Mouse (Mus musculus) urinary bladder, adult 2 months (tissue): Measurements from ENCODE around the gene Bhlhe23. TPM values are rescaled to one million over a fixed set of nuclear protein-coding genes. Genes with fewer than 3 reads are reported as not detected.

Source experiments
- DNase-seq: peaks from one replicate; pipeline ENCODE4 v3.0.0; 2022; ENCODE audit warnings: low spot score
- polyA plus RNA-seq: library from polyadenylated mRNA; depleted of rRNA; stranded (reverse); fragments of >200 nt; gene quantifications from 2 replicates; pipeline ENCODE4 v1.2.3, GENCODE M21; 2012; rRNA removed

The Bhlhe23 gene
- polyA plus RNA-seq, 1 experiment = not detected

DNA sequence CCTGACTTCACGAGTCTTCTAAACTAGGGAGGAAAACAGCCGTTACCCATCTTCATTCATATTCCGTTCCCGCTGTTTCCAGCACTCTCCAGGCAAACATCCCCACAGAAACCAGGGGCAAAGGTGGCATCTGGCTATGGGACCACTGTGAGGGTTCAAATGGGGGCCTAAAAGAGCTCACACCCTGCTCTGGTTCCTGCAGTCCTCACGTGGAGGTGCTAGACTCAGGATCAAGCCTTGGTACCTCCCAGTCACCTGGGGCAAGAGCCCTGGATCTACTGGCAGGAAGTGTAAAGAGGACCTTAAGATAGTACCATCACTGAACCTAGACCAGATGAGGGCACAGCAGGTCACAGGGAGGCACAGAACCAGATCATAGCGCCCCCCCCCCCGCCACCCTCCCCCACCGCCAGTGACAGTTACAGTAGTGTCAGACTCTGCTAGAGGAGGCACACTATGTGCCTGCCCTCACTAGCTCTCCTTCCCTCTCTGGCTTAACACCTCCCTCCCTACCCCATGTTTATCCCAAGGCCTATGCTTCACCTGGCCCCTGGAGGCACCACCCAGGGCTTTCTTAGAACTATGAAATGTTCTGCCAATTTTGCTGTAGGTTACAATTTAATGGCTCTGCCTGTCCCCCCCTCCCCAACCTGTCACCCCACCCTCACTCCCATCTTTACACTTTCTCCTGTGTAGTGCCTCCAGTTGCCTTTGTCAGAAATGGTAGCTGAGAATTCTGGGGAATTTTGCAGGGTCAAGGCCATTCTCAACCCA, 50.7 kb downstream of the Bhlhe23 start:
- no peak for DNase-seq

DNA sequence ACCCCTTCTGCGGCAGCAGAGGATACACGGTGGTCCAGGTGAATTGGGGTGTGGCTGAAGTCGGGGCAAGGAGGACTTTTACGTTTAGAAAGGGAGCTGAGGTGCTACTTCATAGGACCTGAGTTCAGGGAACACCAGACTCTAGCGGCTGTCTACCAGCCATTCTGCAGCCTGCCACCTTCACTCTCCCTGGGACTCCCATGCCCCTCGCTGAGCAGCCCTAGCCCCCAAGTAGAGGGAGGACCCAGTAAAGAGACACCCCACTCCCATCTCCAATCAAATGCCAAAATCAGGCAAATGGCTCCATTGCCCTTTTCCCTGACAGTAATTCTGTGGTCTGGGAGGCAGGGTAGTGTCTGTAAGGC, 51.3 kb downstream of the Bhlhe23 start:
- DNase-seq = no peak

DNA sequence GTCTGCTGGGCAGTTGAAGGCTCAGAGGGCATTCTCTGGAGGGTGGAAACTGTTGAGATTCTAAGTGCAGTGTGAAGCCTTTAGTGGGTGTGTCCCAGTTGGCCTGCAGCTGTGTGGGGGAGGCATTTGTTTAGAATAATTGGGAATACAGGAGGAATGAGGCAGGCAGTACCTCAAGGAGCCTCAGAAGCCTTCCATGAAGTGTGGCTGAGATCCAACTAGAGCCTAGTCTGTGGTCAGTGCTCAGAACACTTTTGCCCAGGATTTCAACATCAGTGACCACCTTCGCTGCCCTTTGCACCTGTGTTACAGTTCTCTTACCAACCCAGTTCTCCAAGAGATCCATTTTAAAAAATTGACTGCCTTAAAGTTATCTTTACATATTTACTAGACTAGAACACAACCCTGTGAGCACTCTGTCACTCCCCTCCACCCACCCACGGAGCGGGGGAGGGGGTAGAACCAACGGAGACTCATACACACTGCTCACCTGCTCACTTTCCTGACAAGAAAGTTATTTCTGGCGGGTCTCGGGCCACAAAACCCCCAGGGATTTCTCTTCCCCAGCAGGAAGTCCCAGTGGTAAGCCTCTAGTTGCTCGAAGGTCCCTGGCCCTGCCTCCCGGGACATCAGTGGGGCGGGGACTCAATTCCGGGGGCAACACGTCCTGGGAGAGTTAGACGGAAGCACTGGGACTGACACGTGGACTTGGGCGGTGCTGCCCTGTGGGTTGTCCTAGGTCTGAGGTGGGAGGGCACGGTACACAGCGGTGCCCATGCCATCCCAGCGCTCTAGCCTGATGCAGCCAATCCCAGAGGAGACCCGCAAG, 51.9 kb downstream of the Bhlhe23 start, which contains the start of gene Slc17a9:
Slc17a9 (plus strand) TSS at position 679 of the 829 bp plus-strand sequence.
- no peak for DNase-seq

Other genes with a start within 250 kb of the Bhlhe23 start
- gene Mrgbp, start 195.6 kb downstream of the Bhlhe23 start, polyA plus RNA-seq = 21.8 and 27.0 TPM in 2 replicates
- gene Ogfr, start 187.7 kb downstream of the Bhlhe23 start, polyA plus RNA-seq = 28.2 and 31.9 TPM in 2 replicates
- 1.5 and 1.7 TPM in 2 replicates for gene Col9a3, start 179.1 kb downstream of the Bhlhe23 start, polyA plus RNA-seq
- 0.37 and 0.62 TPM in 2 replicates for gene Tcfl5, start 134.2 kb downstream of the Bhlhe23 start, polyA plus RNA-seq
- 24.7 and 25.8 TPM in 2 replicates for gene Dido1, start 66.9 kb downstream of the Bhlhe23 start, polyA plus RNA-seq
- 59.7 and 64.6 TPM in 2 replicates for gene Gid8, start 66.8 kb downstream of the Bhlhe23 start, polyA plus RNA-seq
- 4.6 and 5.3 TPM in 2 replicates for gene Slc17a9, start 51.6 kb downstream of the Bhlhe23 start, polyA plus RNA-seq
- gene Ythdf1, start 144.0 kb upstream of the Bhlhe23 start, polyA plus RNA-seq = 40.2 and 41.6 TPM in 2 replicates
- not detected in 2 replicates for gene Birc7, start 152.1 kb upstream of the Bhlhe23 start, polyA plus RNA-seq
- 50.7 and 72.3 TPM in 2 replicates for gene Nkain4, start 177.8 kb upstream of the Bhlhe23 start, polyA plus RNA-seq
- 68.7 and 77.1 TPM in 2 replicates for gene Arfgap1, start 190.3 kb upstream of the Bhlhe23 start, polyA plus RNA-seq
- gene Col20a1, start 209.6 kb upstream of the Bhlhe23 start, polyA plus RNA-seq = 4.1 and 4.5 TPM in 2 replicates